Mouse (Mus musculus) heart, postnatal 14 days (tissue): ENCODE measurements around the gene Tex44. TPM values are rescaled to one million over a fixed set of nuclear protein-coding genes. Genes with fewer than 3 reads are reported as not detected.

Experiments used
- total RNA-seq, 2 experiments: library from RNA; stranded (reverse); gene quantifications; 2 replicates each; pipeline ENCODE4 v1.2.3; 2021

The Tex44 gene
- total RNA-seq, 2 experiments from 2014 or later: not detected

Other genes starting within 250 kb of the Tex44 start
- gene B3gnt7, start 123.5 kb upstream of the Tex44 start, total RNA-seq: under 1 TPM; 0.54 to 0.57 TPM
- 100 to 1,000 TPM; 122 to 125 TPM for gene Ncl, start 66.9 kb upstream of the Tex44 start, total RNA-seq
- not detected for gene Nmur1, start 101 bp upstream of the Tex44 start, total RNA-seq
- gene Ptma, start 100.4 kb downstream of the Tex44 start, total RNA-seq: 100 to 1,000 TPM; 290 to 401 TPM
- gene Pde6d, start 156.3 kb downstream of the Tex44 start, total RNA-seq: 10 to 100 TPM; 40.3 to 44.5 TPM
- gene Cops7b, start 156.6 kb downstream of the Tex44 start, total RNA-seq: 10 to 100 TPM; 10.8 to 11.5 TPM
- under 1 TPM; 0.62 to 0.63 TPM for gene Nppc, start 244.2 kb downstream of the Tex44 start, total RNA-seq